Mouse (Mus musculus): ENCODE measurements at regions not wholly inside any gene's neighbourhood (a gene's known extent, or its start where the extent isn't known, plus 50 kb on each side); places are given as distances from the start of the nearest gene placed in this dataset.

GRCm38 (mm10) chr5:18080761-18081160 lies 118.4 kb downstream of the Gnat3 start:
- no peak for DNase-seq (ENCODE audit: low spot score in 2 of 2)

- no peak for DNase-seq (ENCODE audit: low spot score in 2 of 2)
These were observed 119.9 kb downstream of the Gnat3 start for GRCm38 (mm10) chr5:18082219-18082618.

- DNase-seq (ENCODE audit: low spot score in 2 of 2), result no peak
These were observed 121.4 kb downstream of the Gnat3 start for GRCm38 (mm10) chr5:18083789-18084188.

GRCm38 (mm10) chr5:18085456-18085855 lies 123.1 kb downstream of the Gnat3 start:
- DNase-seq (ENCODE audit: low spot score in 2 of 2), result no peak

- DNase-seq (ENCODE audit: low spot score in 2 of 2), result peak in 1 of 2 experiments; percentile 19
These were observed 125.6 kb downstream of the Gnat3 start for GRCm38 (mm10) chr5:18087919-18088445.

- no peak for DNase-seq (ENCODE audit: low spot score in 2 of 2)
These were observed 127.6 kb downstream of the Gnat3 start for GRCm38 (mm10) chr5:18089956-18090355.

GRCm38 (mm10) chr5:18114905-18115689 lies 152.7 kb downstream of the Gnat3 start:
- DNase-seq (ENCODE audit: low spot score in 2 of 2), result no peak

- no peak for DNase-seq (ENCODE audit: low spot score in 2 of 2)
These were observed 173.7 kb downstream of the Gnat3 start for GRCm38 (mm10) chr5:18135794-18136678.

- DNase-seq (ENCODE audit: low spot score in 2 of 2), result no peak
These were observed 175.2 kb downstream of the Gnat3 start for GRCm38 (mm10) chr5:18137450-18138061.

GRCm38 (mm10) chr5:18152241-18152640 lies 189.9 kb downstream of the Gnat3 start:
- no peak for DNase-seq (ENCODE audit: low spot score in 2 of 2)

- DNase-seq (ENCODE audit: low spot score in 2 of 2), result no peak
These were observed 191.4 kb downstream of the Gnat3 start for GRCm38 (mm10) chr5:18153703-18154102.

GRCm38 (mm10) chr5:18163515-18163914 lies 196.6 kb downstream of the Gnai1 start:
- DNase-seq (ENCODE audit: low spot score in 2 of 2), result no peak

GRCm38 (mm10) chr5:18177810-18178209 lies 182.3 kb downstream of the Gnai1 start:
- DNase-seq (ENCODE audit: low spot score in 2 of 2), result no peak

GRCm38 (mm10) chr5:18211395-18212057 lies 148.6 kb downstream of the Gnai1 start:
- DNase-seq (ENCODE audit: low spot score in 2 of 2), result no peak

Data from adrenal gland, adult 18-20 months (tissue).